Mouse (Mus musculus): Measurements from ENCODE around the gene Cplx2. TPM values are rescaled to one million over a fixed set of nuclear protein-coding genes. Genes with fewer than 3 reads are reported as not detected.
A peak's percentile ranks its signal among the peaks of the same experiment; 100 is the strongest.

Cplx2 gene
- polyA plus RNA-seq, 1 experiment from 2014 or later, result 3.2 TPM

DNA sequence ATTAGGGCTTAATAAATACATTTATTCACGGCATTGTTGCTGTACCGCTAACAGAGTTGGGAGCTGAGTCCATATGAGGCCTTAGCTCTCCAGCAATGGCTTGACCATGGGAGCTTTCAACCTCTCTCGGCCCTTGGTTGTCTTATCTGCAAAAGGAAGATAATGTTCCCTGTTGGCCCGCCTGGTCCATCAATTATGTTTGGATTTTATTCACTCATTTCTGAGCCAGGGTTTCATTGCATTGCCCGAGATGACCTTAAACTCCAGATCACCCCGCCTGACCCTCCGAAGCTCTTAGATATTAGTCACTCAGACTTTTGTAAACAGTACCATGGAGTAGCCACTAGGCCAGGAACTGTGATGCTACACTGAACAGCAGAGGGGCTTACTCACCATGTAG lies 33.6 kb upstream of the Cplx2 start:
- no peak for ATAC-seq
- WGBS, result 64% methylated on average over 7 of the region's 7 CpGs

DNA sequence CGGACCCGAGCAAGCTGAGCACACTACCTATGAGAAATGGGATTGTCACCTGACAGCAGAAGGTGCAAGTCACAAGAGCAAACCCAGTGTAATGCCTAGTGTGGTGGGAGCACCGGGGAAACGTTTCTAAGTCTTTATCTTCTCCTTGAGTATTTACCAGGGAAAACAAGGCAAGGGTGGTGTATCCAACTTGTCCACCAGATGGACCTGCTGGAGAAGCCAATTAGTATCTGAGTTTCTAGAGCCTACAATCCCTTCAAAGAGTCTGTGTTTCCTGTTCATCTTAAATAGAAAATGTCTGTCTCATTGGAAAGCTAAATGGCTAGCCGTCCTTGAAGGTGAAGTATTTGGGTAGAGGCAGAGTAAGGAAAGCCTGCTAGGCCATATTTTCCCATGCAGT lies 32.3 kb upstream of the Cplx2 start:
- Histone ChIP-seq H3K9me3 (no peaks in the 10 kb centered on the region), H3K27ac (no peak overlapping the region), H3K4me3 (replicated peaks) (no peak overlapping the region), H3K36me3 (no peaks in the 10 kb centered on the region), H3K27me3 (replicated peaks) (no peaks in the 10 kb centered on the region), H3K4me1 (replicated peaks) (no peaks in the 10 kb centered on the region), H3K9ac (no peak overlapping the region), H3K4me2 (replicated peaks) (no peak overlapping the region)
- ATAC-seq, result no peak
- whole genome bisulfite sequencing, result 81% methylated on average over 5 of the region's 5 CpGs

More for the DNA sequence above, 33.6 kb upstream of the Cplx2 start:
- H3K36me3 ChIP-seq, result no peaks in the 10 kb centered on the region
- no peak overlapping the region for H3K27ac ChIP-seq
- no peaks in the 10 kb centered on the region for H3K27me3 ChIP-seq (replicated peaks)
- peaks cover 7% of the 10 kb centered on the region; the same call in 1 of the 2 replicates for H3K4me1 ChIP-seq (replicated peaks)
- H3K9ac ChIP-seq, result no peak overlapping the region
- no peak overlapping the region for H3K4me2 ChIP-seq (replicated peaks)
- no peaks in the 10 kb centered on the region for H3K9me3 ChIP-seq
- H3K4me3 ChIP-seq (replicated peaks), result no peak overlapping the region

DNA sequence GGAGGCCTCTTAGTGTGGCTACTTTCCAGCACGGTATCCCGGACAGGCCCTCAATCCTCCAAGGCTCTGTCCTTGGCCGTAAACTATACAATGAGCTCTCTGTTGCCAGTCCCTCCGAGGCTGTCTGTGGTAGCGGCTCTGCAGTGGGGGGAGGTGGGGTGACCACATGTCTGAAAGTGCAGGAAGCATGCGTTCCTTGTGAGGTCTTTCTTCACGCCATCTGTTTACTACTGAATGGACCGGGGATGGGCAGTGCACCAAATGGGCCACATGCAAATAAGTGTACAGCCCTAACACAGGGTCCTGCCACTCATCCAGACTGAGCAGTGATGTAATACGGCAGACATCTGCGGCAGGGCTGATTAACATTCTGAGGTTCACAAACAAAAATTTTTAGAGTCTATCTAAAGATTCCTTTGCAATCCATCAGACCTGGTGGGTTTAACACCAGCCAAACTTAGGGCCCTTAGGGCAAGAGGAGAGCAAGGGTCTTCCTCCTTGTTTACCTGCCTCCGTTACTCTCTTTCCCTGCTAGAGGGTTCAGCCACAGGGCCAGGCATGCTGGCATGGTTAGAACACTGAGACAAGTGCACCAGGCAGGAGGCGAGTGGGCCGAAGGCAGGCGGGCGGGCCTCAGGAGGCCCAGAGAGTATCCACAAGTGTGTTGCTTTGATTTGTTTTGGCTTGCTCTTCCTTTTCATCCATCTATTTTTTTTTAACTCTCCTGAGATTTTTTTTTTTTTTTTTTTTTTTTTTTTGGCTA lies 25.1 kb upstream of the Cplx2 start:
- WGBS, result 75% methylated on average over 15 of the region's 15 CpGs
- no peak for ATAC-seq
- no peaks in the 10 kb centered on the region for H3K9me3 ChIP-seq
- no peak overlapping the region for H3K4me3 ChIP-seq (replicated peaks)
- H3K27ac ChIP-seq, result no peak overlapping the region
- no peaks in the 10 kb centered on the region for H3K27me3 ChIP-seq (replicated peaks)
- no peaks in the 10 kb centered on the region for H3K36me3 ChIP-seq
- no peak overlapping the region for H3K9ac ChIP-seq
- no peaks in the 10 kb centered on the region for H3K4me1 ChIP-seq (replicated peaks)
- H3K4me2 ChIP-seq (replicated peaks), result no peak overlapping the region

DNA sequence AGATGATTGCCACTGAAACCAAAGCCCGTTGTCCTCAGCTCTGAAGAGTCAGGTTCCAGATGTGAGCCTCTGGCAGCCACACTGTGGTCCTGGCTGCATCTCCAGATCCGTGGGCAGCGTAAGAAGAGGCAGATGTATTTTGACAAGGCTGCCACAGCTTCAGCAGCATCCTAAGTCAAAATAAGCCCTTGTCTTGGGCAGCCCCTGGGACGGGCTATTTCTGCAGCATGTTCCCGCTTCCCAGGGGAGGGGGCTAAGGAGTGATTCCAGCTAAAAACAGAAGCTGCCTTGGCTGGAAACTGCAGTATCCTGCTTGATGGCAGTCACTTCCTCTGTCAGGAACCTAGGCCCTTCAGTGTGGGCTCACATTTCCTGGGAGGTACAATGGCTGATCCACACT lies 23.1 kb upstream of the Cplx2 start:
- no peak for ATAC-seq
- no peak overlapping the region for H3K4me3 ChIP-seq (replicated peaks)

DNA sequence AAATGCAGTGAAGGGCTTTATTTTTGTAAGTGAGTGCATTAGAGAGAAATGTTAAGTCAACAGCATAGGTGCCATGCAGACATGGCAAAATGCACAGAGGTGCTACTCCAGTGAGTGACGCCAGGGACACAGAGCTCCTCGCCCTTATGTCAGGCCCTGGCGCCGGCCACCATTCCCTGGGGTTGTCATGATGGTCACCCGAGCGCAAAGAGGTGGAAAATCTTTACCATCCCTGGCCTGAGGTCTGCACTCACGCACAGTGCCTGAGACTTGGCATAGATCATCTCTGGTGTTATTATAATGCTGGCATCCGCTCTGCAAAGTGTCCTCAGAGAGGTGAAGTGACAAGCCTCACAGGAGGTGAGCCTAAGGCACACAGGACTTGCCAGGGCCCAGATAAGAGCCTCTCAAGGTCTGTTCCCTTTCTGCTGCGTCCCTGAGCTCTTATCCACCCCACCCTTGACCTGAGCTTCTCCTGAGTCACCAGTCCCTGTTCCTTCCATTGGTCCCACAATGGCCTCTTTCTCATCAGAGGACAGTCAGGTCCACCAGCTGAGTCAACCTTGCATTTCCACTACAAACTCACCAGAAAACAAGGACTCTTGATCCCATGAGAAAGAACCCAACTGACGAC lies 21.9 kb upstream of the Cplx2 start:
- Histone ChIP-seq H3K9ac (no peak overlapping the region), H3K27me3 (replicated peaks) (no peaks in the 10 kb centered on the region), H3K27ac (no peak overlapping the region), H3K4me1 (replicated peaks) (no peaks in the 10 kb centered on the region), H3K36me3 (no peaks in the 10 kb centered on the region), H3K4me2 (replicated peaks) (no peak overlapping the region), H3K9me3 (no peaks in the 10 kb centered on the region), H3K4me3 (replicated peaks) (no peak overlapping the region)
- 79% methylated on average over 10 of the region's 10 CpGs for WGBS
- ATAC-seq, result no peak

More for the DNA sequence above, 23.1 kb upstream of the Cplx2 start:
- Histone ChIP-seq H3K27ac (no peak overlapping the region), H3K36me3 (no peaks in the 10 kb centered on the region), H3K4me2 (replicated peaks) (no peak overlapping the region), H3K9ac (no peak overlapping the region), H3K27me3 (replicated peaks) (no peaks in the 10 kb centered on the region), H3K9me3 (no peaks in the 10 kb centered on the region), H3K4me1 (replicated peaks) (no peaks in the 10 kb centered on the region)
- 77% methylated on average over 5 of the region's 5 CpGs for WGBS

DNA sequence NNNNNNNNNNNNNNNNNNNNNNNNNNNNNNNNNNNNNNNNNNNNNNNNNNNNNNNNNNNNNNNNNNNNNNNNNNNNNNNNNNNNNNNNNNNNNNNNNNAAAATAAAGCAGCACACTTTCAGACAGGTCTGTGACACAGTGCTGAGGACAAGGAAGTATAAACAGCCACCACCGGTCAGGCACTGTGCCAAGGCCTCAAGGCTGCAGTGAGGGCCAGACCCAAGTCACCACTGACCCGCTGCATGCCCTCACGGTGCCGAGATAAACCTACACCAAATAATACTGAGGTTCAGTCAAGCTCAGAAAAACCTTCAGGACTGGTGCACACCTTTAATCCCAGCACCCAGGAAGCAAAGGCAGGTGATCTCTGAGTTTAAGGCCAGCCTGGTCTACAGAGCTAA lies 13.7 kb upstream of the Cplx2 start:
- Histone ChIP-seq H3K9me3 (no peaks in the 10 kb centered on the region), H3K4me3 (replicated peaks) (no peak overlapping the region), H3K36me3 (no peaks in the 10 kb centered on the region), H3K27me3 (replicated peaks) (no peaks in the 10 kb centered on the region), H3K27ac (no peak overlapping the region), H3K9ac (no peak overlapping the region), H3K4me2 (replicated peaks) (no peak overlapping the region), H3K4me1 (replicated peaks) (no peaks in the 10 kb centered on the region)
- WGBS, result 53% methylated on average over 4 of the region's 4 CpGs
- no peak for ATAC-seq

DNA sequence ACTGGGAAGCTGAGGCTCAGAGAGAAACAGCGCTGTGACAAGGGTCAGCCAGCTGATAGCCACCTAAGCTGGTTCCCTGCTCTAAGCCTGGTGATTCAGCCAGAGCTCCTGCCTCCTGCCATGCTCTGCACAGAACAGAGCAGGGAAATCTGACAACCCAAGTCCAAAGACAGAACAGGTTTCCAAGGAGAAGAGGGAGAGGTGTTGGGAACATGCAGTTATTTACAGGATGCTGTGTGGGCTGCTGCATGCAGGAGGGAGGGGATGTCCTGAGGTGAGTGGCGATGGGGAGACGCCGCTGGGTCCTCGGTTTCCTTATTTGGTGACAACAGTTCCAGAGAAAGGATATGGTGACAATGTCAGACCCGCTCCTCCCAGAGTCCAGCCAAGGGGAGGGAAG lies 12.0 kb upstream of the Cplx2 start:
- 91% methylated on average over 6 of the region's 6 CpGs for WGBS
- no peaks in the 10 kb centered on the region for H3K9me3 ChIP-seq

DNA sequence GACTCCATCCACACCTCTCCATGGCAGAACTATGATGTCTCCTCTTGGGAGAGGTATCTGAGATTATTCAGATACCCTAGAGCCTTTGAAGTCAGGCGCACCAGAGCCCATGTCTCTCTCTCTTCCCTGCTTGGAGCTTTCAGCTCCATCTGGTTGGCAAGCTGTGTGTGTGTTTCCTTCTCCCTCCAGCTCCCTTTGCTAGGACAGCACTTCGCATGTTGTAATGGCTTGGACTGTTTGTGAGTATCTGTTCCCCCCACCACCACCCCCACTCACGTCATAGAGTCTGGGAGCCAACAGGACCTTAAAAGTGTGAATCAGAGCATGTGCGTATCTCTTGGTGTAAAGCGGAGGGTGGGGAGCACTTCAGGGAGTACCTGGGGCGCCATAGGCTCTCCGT lies 6.5 kb upstream of the Cplx2 start:
- 85% methylated on average over 7 of the region's 7 CpGs for WGBS
- no peak for ATAC-seq

More for the DNA sequence above, 12.0 kb upstream of the Cplx2 start:
- Histone ChIP-seq H3K4me1 (replicated peaks) (no peaks in the 10 kb centered on the region), H3K4me2 (replicated peaks) (no peak overlapping the region), H3K27ac (no peak overlapping the region), H3K4me3 (replicated peaks) (no peak overlapping the region), H3K9ac (no peak overlapping the region), H3K36me3 (no peaks in the 10 kb centered on the region), H3K27me3 (replicated peaks) (no peaks in the 10 kb centered on the region)
- ATAC-seq, result no peak

DNA sequence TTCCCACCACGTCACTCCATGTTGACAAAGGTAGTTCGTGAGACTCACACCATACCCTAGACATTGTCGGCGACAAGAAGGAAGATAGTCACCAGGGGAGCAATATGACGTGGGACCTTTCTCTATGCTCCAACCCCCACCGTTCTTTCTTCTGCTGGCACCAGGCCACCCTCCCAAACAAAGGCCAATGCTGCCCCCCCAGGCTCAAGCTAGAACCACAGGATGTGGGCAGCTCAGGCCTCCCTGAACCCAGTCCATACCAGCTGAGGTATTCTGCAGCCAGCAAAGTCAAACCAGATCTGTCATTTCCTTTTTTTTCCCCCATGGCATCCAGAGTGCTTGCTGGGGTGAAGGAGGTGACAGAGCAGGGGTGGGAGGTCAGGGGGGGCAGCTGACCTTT lies 3.4 kb upstream of the Cplx2 start:
- H3K9me3 ChIP-seq, result no peaks in the 10 kb centered on the region
- no peak for ATAC-seq
- H3K27me3 ChIP-seq (replicated peaks), result peaks cover 5% of the 10 kb centered on the region
- no peak overlapping the region for H3K9ac ChIP-seq
- H3K36me3 ChIP-seq, result no peaks in the 10 kb centered on the region
- H3K4me2 ChIP-seq (replicated peaks), result no peak overlapping the region
- H3K4me3 ChIP-seq (replicated peaks), result no peak overlapping the region
- no peak overlapping the region for H3K27ac ChIP-seq
- H3K4me1 ChIP-seq (replicated peaks), result peaks cover 16% of the 10 kb centered on the region
- 77% methylated on average over 6 of the region's 6 CpGs for WGBS

More for the DNA sequence above, 6.5 kb upstream of the Cplx2 start:
- no peak overlapping the region for H3K27ac ChIP-seq
- no peak overlapping the region for H3K9ac ChIP-seq
- H3K36me3 ChIP-seq, result no peaks in the 10 kb centered on the region
- no peaks in the 10 kb centered on the region; the same call in 1 of the 2 replicates for H3K27me3 ChIP-seq (replicated peaks)
- H3K4me1 ChIP-seq (replicated peaks), result no peaks in the 10 kb centered on the region
- H3K4me3 ChIP-seq (replicated peaks), result no peak overlapping the region
- no peak overlapping the region for H3K4me2 ChIP-seq (replicated peaks)
- H3K9me3 ChIP-seq, result no peaks in the 10 kb centered on the region

DNA sequence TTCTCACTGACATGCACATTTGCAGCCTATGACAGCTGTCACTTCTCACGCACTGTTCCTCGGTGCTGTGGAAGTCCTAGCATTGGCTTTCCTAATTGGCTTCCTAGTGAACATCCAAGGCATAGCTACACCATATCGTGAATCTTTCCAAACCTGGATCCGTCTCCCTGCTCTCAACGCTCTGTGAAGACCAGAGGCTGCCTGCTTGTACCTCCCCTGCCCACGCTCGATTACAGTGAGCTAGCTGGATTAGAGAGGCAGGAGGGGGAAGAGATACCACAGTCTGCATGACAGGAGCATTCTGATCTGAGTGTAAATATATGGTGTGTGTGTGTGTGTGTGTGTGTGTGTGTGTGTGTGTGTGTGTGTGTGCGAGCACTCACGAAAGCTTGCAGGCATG lies 3.0 kb upstream of the Cplx2 start:
- no peak overlapping the region for H3K9ac ChIP-seq
- H3K27me3 ChIP-seq (replicated peaks), result peaks cover 5% of the 10 kb centered on the region
- no peak overlapping the region for H3K4me2 ChIP-seq (replicated peaks)
- H3K9me3 ChIP-seq, result no peaks in the 10 kb centered on the region
- ATAC-seq, result no peak
- H3K4me3 ChIP-seq (replicated peaks), result no peak overlapping the region
- H3K36me3 ChIP-seq, result no peaks in the 10 kb centered on the region
- H3K27ac ChIP-seq, result no peak overlapping the region
- H3K4me1 ChIP-seq (replicated peaks), result peaks cover 16% of the 10 kb centered on the region
- 80% methylated on average over 9 of the region's 9 CpGs for WGBS

DNA sequence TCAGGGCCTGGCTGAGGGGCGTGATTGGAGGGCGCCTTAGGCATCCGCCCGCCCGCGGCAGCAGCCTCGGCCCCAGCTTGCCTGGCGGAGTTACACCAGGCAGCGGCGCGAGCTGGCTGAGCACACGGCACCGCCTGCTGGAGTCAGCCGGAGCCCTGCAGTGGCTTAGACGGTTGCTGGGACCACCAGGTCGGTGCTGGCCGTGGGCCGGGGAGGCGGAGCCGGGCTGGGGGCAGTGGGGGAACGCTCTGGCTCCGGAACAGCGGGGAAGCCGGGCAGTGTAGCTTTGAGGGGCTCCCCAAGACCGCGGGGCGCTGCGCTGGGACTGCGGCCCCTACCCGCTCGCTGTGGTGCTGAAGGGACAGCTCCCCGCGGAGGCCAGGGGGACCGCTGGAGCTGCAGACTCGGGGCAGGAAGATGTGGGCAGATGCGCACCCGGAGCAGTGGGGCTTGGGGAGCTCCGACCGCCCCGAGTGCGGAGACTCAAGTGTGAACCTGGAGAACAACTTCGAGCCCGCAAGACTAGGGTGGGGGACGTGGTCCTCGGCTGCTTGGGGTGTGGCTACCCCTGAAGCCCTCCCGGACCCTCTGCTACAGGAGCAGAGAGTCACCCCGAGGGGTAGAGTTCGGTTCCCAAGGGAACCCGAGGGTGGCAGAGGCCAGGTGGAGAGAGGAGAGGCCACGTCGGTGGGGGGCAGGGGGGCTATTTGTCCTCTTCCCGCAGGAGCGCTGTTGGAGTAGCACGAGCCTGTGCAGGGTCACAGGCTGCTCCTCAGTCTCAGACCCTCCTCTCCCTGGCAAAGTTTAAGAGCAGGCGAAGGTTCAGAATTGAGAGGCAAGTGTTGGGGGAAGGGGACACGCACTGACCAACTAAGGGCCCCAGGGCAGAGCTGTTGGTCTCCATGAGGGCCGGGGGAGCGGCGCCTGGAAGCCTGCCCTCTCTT lies 510 bp downstream of the Cplx2 start:
- peak; percentile 92 for ATAC-seq
- peak overlapping the region; percentile 38 for H3K4me3 ChIP-seq (replicated peaks)
- peaks cover 23% of the 10 kb centered on the region for H3K4me1 ChIP-seq (replicated peaks)
- H3K27ac ChIP-seq, result no peak overlapping the region
- no peaks in the 10 kb centered on the region for H3K9me3 ChIP-seq
- no peaks in the 10 kb centered on the region for H3K36me3 ChIP-seq
- H3K27me3 ChIP-seq (replicated peaks), result peaks cover 5% of the 10 kb centered on the region
- H3K9ac ChIP-seq, result no peak overlapping the region; the same call in 1 of the 2 replicates
- peak overlapping the region; percentile 81 for H3K4me2 ChIP-seq (replicated peaks)
- under 1% methylated on average over 57 of the region's 59 CpGs for WGBS

DNA sequence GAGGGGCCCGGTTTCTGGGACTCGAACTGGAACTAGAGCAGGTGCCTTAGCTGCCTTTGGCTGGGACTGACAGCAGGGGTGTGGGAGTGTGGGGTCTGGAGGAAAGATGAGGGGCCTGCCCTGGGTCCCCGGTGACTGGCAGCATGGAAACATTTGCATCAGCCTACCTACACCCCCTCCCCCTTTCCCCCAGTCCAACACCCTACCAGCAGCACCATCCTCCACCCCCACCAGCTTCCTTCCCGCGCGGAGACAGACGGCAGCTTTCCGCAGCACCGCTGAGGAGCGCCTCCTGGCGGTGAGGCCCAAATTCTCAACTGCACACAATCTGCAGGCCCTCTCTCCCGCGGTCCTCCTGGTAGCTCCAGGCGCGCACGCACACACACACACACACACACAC lies 1.5 kb downstream of the Cplx2 start:
- no peak overlapping the region for H3K27ac ChIP-seq
- no peak overlapping the region for H3K9ac ChIP-seq
- no peak for ATAC-seq
- no peaks in the 10 kb centered on the region for H3K9me3 ChIP-seq
- 0% methylated on average over 11 of the region's 16 CpGs for whole genome bisulfite sequencing
- peak overlapping the region; percentile 31; the same call in 1 of the 2 replicates for H3K4me2 ChIP-seq (replicated peaks)
- H3K27me3 ChIP-seq (replicated peaks), result peaks cover 5% of the 10 kb centered on the region
- H3K4me1 ChIP-seq (replicated peaks), result peaks cover 27% of the 10 kb centered on the region
- no peak overlapping the region for H3K4me3 ChIP-seq (replicated peaks)
- no peaks in the 10 kb centered on the region for H3K36me3 ChIP-seq
